Mouse (Mus musculus): Measurements from ENCODE around the gene Pex11g. TPM values are rescaled to one million over a fixed set of nuclear protein-coding genes. Genes with fewer than 3 reads are reported as not detected.

Gene Pex11g
- polyA plus RNA-seq, 1 experiment: 3.7 TPM

DNA sequence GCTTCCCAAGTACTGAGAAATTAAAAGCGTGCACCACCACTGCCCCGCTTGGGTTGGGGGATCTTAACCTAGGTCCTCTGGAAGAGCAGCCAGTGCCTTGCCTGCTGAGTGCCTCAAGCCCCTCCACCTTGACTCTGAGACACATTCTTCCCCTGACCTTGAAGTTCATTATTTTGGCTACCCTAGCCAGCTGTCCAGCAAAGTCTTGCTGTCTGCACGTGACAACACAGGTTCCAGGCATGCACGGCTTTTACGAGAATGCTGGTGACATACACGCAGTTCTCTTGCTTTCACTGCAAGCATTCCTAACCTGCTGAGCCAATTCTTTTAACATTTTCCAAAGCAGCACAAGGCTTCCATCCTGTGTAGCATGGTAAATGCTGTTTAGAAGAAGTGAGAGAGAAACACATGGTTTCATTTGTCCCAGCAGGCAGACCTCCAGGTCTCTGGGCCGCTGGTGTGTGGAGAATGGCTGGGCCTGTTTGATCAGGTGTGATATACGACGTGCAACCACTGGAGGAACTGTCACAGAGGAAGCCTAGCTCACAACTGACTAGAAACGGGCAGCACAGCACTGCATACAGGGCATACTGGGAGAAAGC lies 47.3 kb downstream of the Pex11g start:
- peaks cover 48% of the 10 kb centered on the region for H3K4me1 ChIP-seq
- no peaks in the 10 kb centered on the region for H3K9me3 ChIP-seq
- peaks cover 53% of the 10 kb centered on the region for H3K36me3 ChIP-seq (replicated peaks; ENCODE audit: low read length)
- H3K4me3 ChIP-seq (replicated peaks): no peak overlapping the region
- no peaks in the 10 kb centered on the region for H3K27me3 ChIP-seq (replicated peaks)
- no peak for TF ChIP-seq GATA1 (IDR thresholded peaks at IDR 0.05; ENCODE audit: borderline replicate concordance, low read length)
- no peak for TF ChIP-seq FLI1 (IDR thresholded peaks at IDR 0.05; ENCODE audit: low read length)

DNA sequence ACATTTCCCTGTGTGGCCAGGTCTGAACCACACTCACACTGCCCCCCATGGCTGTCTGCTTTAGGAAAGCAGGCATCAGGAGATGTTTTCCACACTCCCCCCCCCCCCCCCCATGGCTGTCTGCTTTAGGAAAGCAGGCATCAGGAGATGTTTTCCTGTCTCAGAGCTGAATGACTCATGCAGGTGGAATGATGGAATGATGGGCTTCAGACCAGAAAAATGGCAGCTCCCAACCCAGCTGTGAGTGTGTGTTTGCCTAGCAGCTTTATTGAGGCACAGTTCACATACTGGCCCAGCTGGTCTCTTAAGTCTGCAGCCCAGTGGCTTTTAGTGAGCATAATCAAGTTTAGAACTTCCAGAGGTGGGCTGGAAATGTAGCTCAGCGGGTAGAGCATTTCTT lies 49.4 kb downstream of the Pex11g start:
- Histone ChIP-seq H3K4me1 (peaks cover 69% of the 10 kb centered on the region), H3K9me3 (no peaks in the 10 kb centered on the region), H3K27me3 (replicated peaks) (no peaks in the 10 kb centered on the region), H3K4me3 (replicated peaks) (no peak overlapping the region), H3K36me3 (replicated peaks; ENCODE audit: low read length) (peaks cover 52% of the 10 kb centered on the region)
- no peak for TF ChIP-seq GATA1 (IDR thresholded peaks at IDR 0.05; ENCODE audit: borderline replicate concordance, low read length)
- no peak for TF ChIP-seq FLI1 (IDR thresholded peaks at IDR 0.05; ENCODE audit: low read length)

DNA sequence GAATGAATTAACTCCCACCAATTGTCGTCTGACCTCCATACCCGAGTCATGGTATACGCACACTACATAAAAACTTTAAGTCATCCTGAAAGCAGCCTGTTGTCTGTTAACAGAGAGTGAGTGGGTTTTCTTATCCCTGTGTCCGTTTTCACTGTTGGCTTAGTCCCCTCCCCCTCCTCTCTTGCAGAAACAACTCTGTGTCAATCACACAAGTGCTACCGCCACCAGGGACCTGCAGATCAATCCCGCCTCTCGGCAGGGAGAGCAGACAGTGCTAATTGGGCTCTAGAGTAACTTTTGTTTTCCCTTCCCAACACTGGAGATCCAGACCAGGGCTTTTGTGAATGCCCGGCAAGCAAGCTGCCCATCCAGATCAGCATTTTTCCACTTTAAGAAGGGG lies 50.0 kb downstream of the Pex11g start:
- TF ChIP-seq GATA1 (IDR thresholded peaks at IDR 0.05; ENCODE audit: borderline replicate concordance, low read length): no peak
- no peak for TF ChIP-seq FLI1 (IDR thresholded peaks at IDR 0.05; ENCODE audit: low read length)
- Histone ChIP-seq H3K36me3 (replicated peaks; ENCODE audit: low read length) (peaks cover 53% of the 10 kb centered on the region), H3K27me3 (replicated peaks) (no peaks in the 10 kb centered on the region), H3K9me3 (no peaks in the 10 kb centered on the region), H3K4me3 (replicated peaks) (no peak overlapping the region), H3K4me1 (peaks cover 75% of the 10 kb centered on the region)

DNA sequence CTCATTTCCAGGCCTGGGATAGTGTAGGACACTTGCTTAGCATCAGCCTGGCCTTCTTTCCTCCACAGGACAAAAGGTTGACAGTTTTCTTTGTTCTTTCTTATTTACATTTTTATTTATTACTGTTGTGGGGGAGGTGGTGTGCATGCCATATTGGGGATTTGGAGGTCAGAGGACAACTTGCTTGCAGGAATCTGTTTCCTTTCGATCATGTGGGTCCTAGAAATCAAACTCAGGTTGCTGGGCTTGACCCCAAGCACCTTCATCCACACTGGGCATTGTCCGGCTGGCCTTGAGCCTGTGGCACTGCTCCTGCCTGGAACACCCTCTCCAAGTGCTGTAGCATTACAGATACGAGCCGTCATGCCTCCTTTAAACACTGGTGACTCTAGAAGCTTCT lies 50.6 kb downstream of the Pex11g start:
- TF ChIP-seq GATA1 (IDR thresholded peaks at IDR 0.05; ENCODE audit: borderline replicate concordance, low read length) (no peak), FLI1 (IDR thresholded peaks at IDR 0.05; ENCODE audit: low read length) (no peak)
- peaks cover 59% of the 10 kb centered on the region for H3K36me3 ChIP-seq (replicated peaks; ENCODE audit: low read length)
- no peak overlapping the region for H3K4me3 ChIP-seq (replicated peaks)
- peaks cover 81% of the 10 kb centered on the region for H3K4me1 ChIP-seq
- no peaks in the 10 kb centered on the region for H3K27me3 ChIP-seq (replicated peaks)
- H3K9me3 ChIP-seq: no peaks in the 10 kb centered on the region

DNA sequence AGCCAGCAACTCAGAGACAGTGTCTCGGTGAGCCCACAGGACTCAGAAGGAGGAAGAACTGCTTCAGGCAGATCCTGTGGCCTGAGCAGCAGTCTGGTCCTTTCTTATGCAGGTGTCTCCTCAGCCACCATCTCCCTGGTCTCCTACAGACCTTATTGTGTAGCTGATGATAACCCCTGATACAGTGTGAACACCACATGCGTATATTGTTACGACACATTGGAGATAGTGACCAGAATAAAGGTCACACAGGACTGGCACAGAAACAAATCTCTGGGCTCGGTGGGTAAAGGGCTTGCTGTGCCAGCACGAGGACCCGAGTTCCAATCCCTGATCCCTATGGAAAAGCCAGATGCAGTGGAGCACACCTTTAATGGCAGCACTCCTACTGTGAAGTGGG lies 51.8 kb downstream of the Pex11g start:
- H3K4me1 ChIP-seq: peaks cover 82% of the 10 kb centered on the region
- no peak overlapping the region for H3K4me3 ChIP-seq (replicated peaks)
- TF ChIP-seq GATA1 (IDR thresholded peaks at IDR 0.05; ENCODE audit: borderline replicate concordance, low read length) (no peak; the same call in 2 of the 3 replicates), FLI1 (IDR thresholded peaks at IDR 0.05; ENCODE audit: low read length) (no peak)
- H3K36me3 ChIP-seq (replicated peaks; ENCODE audit: low read length): peaks cover 59% of the 10 kb centered on the region
- no peaks in the 10 kb centered on the region for H3K27me3 ChIP-seq (replicated peaks)
- H3K9me3 ChIP-seq: no peaks in the 10 kb centered on the region

DNA sequence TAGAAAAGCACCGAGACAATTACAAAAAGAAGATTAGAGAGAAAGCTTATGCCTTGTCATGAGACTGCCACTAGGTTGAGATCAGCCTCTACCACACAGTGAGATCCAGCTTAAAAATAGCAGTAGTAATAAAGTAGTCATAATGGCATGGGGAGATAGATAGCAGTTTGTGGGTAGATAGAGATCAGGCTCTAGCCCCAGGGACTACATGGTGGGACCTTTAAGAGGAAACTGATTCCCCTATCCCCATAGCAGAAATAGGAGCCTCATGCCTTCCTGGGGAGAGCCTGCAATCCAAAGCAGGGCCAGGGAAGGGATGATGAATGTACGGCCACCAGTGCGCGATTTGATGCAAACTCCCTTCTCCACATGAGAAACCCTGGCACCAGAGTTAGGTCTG lies 52.2 kb downstream of the Pex11g start:
- Histone ChIP-seq H3K4me3 (replicated peaks) (no peak overlapping the region), H3K36me3 (replicated peaks; ENCODE audit: low read length) (peaks cover 57% of the 10 kb centered on the region), H3K9me3 (no peaks in the 10 kb centered on the region), H3K27me3 (replicated peaks) (no peaks in the 10 kb centered on the region), H3K4me1 (peaks cover 82% of the 10 kb centered on the region)
- no peak for TF ChIP-seq GATA1 (IDR thresholded peaks at IDR 0.05; ENCODE audit: borderline replicate concordance, low read length)
- no peak for TF ChIP-seq FLI1 (IDR thresholded peaks at IDR 0.05; ENCODE audit: low read length)

DNA sequence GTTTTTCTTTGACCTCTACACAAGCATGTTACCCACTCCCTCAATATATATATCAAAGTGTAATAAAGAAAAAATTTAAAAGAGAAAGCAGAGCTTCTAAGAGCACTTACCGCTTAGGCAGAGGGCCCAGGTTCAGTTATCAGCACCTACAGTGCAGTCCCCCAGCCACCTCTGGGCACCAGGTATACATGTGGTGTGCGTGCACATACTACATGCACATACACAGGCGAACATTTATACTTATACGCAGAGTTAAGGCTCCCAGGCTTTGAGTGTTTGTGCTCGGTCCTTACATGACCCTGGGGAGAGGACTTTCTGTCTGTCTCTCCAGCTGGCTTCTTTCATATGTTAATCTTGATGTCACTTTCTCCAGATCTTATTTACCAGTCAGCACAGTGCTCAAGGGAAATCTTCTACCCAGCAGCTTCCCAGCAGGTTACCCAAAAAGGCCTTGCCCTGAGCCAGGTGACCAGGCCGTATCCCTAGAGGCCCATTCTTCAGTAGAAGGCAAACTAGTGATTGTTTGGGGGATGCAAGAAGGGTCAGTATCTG lies 52.8 kb downstream of the Pex11g start:
- Histone ChIP-seq H3K36me3 (replicated peaks; ENCODE audit: low read length) (peaks cover 52% of the 10 kb centered on the region), H3K4me1 (peaks cover 82% of the 10 kb centered on the region), H3K27me3 (replicated peaks) (no peaks in the 10 kb centered on the region), H3K9me3 (no peaks in the 10 kb centered on the region), H3K4me3 (replicated peaks) (no peak overlapping the region)
- no peak for TF ChIP-seq GATA1 (IDR thresholded peaks at IDR 0.05; ENCODE audit: borderline replicate concordance, low read length)
- no peak for TF ChIP-seq FLI1 (IDR thresholded peaks at IDR 0.05; ENCODE audit: low read length)

DNA sequence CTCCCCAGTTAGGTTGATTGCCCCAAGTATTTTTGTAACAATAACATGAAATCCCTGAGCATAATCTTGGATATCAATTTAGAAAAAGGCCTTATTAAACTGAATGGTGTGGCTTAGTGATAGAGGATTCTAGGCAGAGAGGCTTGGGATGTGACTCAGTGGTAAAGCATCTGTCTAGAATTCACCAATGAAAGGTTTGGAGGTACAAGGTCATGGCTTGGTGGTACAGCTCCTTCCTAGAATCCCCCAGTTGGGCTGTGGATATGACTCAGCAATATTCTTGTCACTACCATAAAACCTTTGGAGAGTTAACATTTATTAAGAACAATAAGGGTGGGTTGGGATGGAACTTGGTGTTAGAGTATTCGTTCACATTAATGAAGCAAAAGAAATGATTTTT lies 54.7 kb downstream of the Pex11g start:
- Histone ChIP-seq H3K4me1 (peaks cover 74% of the 10 kb centered on the region), H3K36me3 (replicated peaks; ENCODE audit: low read length) (peaks cover 52% of the 10 kb centered on the region), H3K9me3 (no peaks in the 10 kb centered on the region), H3K4me3 (replicated peaks) (no peak overlapping the region), H3K27me3 (replicated peaks) (no peaks in the 10 kb centered on the region)
- TF ChIP-seq FLI1 (IDR thresholded peaks at IDR 0.05; ENCODE audit: low read length): no peak
- no peak for TF ChIP-seq GATA1 (IDR thresholded peaks at IDR 0.05; ENCODE audit: borderline replicate concordance, low read length)

DNA sequence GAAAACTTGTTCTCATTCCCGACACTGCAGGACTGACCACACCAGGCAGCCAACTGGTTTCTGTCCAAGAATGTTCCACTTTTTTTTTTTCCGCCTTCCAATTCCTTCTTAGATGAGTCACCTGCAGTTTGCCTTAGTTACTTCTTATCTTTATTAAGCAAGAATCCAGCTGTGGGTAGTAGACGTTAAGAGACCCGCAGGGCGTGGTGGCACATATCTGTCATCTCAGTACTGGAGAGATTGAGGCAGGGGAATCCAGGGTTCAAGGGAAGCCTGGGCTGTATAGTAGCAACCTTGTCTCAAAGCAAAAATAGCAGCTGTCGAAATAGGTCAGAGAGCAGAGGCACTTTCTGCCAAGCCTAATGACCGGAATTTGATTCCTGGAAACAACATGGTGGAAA lies 55.6 kb downstream of the Pex11g start:
- Histone ChIP-seq H3K36me3 (replicated peaks; ENCODE audit: low read length) (peaks cover 60% of the 10 kb centered on the region), H3K4me1 (peaks cover 74% of the 10 kb centered on the region), H3K4me3 (replicated peaks) (no peak overlapping the region), H3K27me3 (replicated peaks) (no peaks in the 10 kb centered on the region), H3K9me3 (no peaks in the 10 kb centered on the region)
- TF ChIP-seq GATA1 (IDR thresholded peaks at IDR 0.05; ENCODE audit: borderline replicate concordance, low read length): no peak
- TF ChIP-seq FLI1 (IDR thresholded peaks at IDR 0.05; ENCODE audit: low read length): no peak

DNA sequence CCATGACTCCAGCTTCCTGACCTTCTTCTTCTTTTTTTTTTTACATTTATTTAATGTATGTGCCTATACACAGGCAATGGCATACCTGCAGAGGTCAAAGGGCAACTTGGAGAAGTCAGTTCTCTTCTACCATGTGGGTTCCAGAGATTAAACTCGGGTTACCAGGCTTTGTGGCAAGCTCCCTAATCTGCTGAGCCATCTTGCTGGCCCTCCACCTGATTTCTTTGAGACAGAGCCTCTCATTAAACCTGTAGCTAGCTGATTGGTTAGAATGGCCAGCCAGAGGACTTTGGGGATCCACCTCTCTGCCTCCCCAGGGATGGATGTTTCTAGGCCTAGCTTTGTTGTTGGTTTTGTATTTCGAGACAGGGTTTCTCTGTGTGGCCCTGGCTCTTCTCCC lies 56.4 kb downstream of the Pex11g start:
- Histone ChIP-seq H3K36me3 (replicated peaks; ENCODE audit: low read length) (peaks cover 61% of the 10 kb centered on the region), H3K9me3 (no peaks in the 10 kb centered on the region), H3K4me3 (replicated peaks) (no peak overlapping the region), H3K4me1 (peaks cover 72% of the 10 kb centered on the region), H3K27me3 (replicated peaks) (no peaks in the 10 kb centered on the region)
- TF ChIP-seq GATA1 (IDR thresholded peaks at IDR 0.05; ENCODE audit: borderline replicate concordance, low read length) (no peak), FLI1 (IDR thresholded peaks at IDR 0.05; ENCODE audit: low read length) (no peak)

Measured in megakaryocyte, embryonic 14.5 days (primary cell).